Mouse (Mus musculus) cortical plate, adult 2 months (tissue): ENCODE data around the gene Birc2. TPM values are rescaled to one million over a fixed set of nuclear protein-coding genes. Genes with fewer than 3 reads are reported as not detected.
"Not testable (repeated sequence)": the region's sequence is repeated elsewhere in the genome, so short reads cannot be mapped to it uniquely, and the experiment has no call there.

Experiments used
- H3K27ac ChIP-seq: fragments of 200-500 bp; 2 replicates; pipeline ENCODE4 v1.5.1; 2012; ENCODE audit warnings: low read length, control low read depth, inconsistent platforms; ENCODE audit not compliant: insufficient read depth
- H3K4me1 ChIP-seq: fragments of 200-500 bp; 2 replicates; pipeline ENCODE4 v1.6.1; 2011; ENCODE audit warnings: low read length; ENCODE audit not compliant: control insufficient read depth, insufficient read depth
- H3K4me3 ChIP-seq: fragments of 200-500 bp; 2 replicates; pipeline ENCODE4 v1.5.1; 2011; ENCODE audit warnings: mild to moderate bottlenecking, low read length, control low read depth; ENCODE audit not compliant: insufficient read depth
- CTCF ChIP-seq: fragments of 200-500 bp; IDR thresholded peaks from 2 replicates; pipeline ENCODE4 v1.5.1; 2011; ENCODE audit warnings: mild to moderate bottlenecking, control low read depth, low read length; ENCODE audit not compliant: insufficient read depth; ENCODE audit errors: extremely low read depth
- POLR2A ChIP-seq: fragments of 200-500 bp; IDR thresholded peaks from 2 replicates; pipeline ENCODE4 v1.6.1; 2011; ENCODE audit warnings: mild to moderate bottlenecking, low read length, control low read depth; ENCODE audit not compliant: insufficient read depth; ENCODE audit errors: extremely low read depth
- polyA plus RNA-seq: library from polyadenylated mRNA; depleted of rRNA; stranded (reverse); fragments of >200 nt; gene quantifications from 2 replicates; pipeline ENCODE4 v1.2.3, GENCODE M21; 2012

The Birc2 gene
- polyA plus RNA-seq, 1 experiment: 27.4 TPM

DNA sequence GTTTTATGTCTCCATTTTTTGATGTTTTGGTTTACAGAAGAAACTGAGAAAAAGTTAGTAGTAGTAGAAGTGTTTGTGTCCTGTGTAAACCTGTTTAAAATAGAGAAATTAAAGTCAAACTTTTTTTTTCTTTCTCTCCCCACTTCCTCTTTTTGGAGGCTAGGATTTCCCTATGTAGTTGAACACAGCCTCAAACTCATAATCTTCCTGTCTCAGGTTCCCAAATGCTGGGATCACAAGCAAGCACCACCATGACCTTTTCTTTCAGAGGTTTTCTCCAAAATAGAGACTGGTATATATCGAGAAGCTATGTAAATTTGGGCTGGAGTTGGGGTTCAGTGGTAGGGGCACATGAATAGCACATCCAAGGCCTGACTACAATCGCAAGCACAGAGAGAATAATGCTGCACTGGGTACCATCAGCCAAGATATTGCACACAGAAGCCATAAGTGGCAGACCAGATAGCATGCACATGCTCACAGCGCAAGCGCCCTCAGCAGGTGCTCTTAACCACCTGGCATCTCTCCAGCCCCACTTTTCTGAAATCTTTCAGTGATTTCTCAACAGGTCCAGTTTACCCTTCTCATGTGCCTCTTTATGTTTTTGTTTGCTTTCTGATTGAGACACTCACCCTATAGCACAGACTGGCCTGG, 32.1 kb upstream of the Birc2 start:
- TF ChIP-seq POLR2A: no peak
- no peak for TF ChIP-seq CTCF
- H3K27ac ChIP-seq: no peak overlapping the region
- no peaks in the 10 kb centered on the region for H3K4me1 ChIP-seq
- no peak overlapping the region for H3K4me3 ChIP-seq

DNA sequence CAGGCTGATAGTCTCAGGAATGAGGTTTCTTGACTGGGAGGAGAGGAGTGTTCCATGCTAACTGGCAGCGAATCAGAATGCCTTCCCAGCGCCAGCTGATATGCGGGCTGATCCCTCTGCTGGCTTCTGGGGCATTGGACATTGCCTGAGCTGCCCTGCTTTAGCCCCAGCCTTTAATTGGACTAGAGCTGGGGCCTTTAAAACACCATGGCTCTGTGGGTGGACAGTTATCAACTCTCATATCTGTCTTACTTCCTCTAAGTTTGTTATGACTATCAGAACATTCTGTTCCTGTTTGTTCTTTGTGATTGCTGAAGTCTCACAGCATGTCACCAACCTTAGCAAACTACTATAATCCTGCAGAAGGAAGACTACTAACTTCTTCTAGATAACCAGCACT, 31.1 kb upstream of the Birc2 start:
- no peak overlapping the region for H3K27ac ChIP-seq
- no peaks in the 10 kb centered on the region for H3K4me1 ChIP-seq
- no peak overlapping the region for H3K4me3 ChIP-seq
- TF ChIP-seq CTCF (no peak), POLR2A (no peak)

DNA sequence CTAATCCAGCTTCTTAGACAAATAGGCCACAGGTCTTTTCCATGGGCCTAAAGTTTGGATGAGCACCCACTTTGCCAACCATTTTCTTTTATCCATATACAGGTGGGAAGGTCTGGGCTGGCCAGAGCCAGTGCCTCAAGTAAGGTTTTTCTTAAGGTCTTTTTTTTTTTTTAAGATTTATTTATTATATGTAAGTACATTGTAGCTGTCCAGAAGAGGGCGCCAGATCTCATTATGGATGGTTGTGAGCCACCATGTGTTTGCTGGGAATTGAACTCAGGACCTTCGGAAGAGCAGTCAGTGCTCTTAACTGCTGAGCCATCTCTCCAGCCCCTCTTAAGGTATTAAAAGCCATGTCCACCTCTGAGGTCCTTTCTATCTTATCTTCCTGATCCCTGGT, 30.1 kb upstream of the Birc2 start:
- H3K27ac ChIP-seq, H3K4me1 ChIP-seq, H3K4me3 ChIP-seq: not testable (repeated sequence)

GRCm38 (mm10) chr9:7860976-7861375, 24.1 kb upstream of the Birc2 start:
- Histone ChIP-seq H3K4me3 (no peak overlapping the region), H3K27ac (no peak overlapping the region), H3K4me1 (no peaks in the 10 kb centered on the region)
- TF ChIP-seq POLR2A (no peak), CTCF (no peak)

DNA sequence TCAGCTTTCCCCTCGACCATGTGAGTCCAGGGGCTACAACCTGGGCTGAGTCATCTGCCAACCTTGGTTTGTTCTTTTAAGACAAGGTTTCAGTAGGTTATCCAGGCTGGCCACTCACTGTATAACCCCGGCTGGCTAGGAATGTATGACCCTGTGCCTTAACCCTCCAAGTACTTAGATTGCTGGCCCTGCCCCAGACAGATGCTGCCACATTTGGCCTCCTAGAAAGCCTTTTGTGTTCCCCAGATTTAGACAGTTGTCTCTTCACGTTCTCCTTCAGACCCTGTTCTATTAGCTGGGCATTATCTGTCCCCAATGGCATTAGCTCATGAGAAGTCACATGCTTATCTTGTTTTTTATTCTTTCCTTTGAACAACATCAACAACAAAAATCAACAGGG, 19.0 kb upstream of the Birc2 start:
- H3K4me3 ChIP-seq: no peak overlapping the region
- no peak for TF ChIP-seq CTCF
- TF ChIP-seq POLR2A: no peak
- H3K4me1 ChIP-seq: no peaks in the 10 kb centered on the region
- H3K27ac ChIP-seq: no peak overlapping the region

DNA sequence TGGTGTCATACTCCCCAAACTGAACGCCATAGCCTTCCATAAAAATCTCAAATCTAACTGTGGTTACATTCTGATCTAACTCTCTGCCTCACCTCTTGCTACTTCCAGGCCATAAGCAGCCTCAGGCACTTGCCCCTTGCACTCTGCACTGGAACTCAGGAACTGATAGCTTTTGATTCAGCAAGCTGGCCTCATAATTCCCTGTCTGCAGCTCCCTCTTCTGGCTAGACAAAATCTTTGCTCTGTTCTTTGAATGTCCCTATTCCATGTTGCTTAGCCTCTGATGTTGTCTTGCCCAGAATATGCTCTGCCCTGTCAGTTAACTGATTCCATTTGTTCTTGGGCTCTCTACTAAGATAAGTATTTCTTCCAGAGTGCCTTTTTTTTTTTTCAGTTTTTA, 18.5 kb upstream of the Birc2 start:
- Histone ChIP-seq H3K27ac (no peak overlapping the region), H3K4me3 (no peak overlapping the region), H3K4me1 (no peaks in the 10 kb centered on the region)
- peak; percentile 56; the same call in 1 of the 2 replicates for TF ChIP-seq CTCF
- no peak for TF ChIP-seq POLR2A

DNA sequence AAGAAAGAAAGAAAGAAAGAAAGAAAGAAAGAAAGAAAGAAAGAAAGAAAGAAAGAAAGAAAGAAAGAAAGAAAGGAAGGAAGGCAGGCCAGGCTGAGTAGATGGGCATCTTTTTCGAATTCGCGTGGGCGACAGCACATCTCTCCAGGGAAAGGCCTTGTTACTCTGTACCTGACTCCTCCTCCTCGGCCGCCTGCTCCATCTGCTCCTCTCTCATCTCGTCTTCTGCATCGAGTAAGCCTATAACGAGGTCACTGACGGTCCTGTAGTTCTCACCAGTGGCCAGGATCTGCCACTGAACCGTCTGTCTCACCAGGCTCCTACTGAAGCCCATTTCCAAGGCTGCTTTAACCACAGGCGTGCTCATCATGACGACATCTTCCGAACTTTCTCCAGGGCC, 17.3 kb upstream of the Birc2 start:
- not testable (repeated sequence) for H3K27ac ChIP-seq, H3K4me1 ChIP-seq, H3K4me3 ChIP-seq

GRCm38 (mm10) chr9:7852346-7853230, 15.7 kb upstream of the Birc2 start:
- Histone ChIP-seq H3K27ac (no peak overlapping the region), H3K4me1 (no peaks in the 10 kb centered on the region), H3K4me3 (no peak overlapping the region)
- TF ChIP-seq CTCF (no peak), POLR2A (no peak)

DNA sequence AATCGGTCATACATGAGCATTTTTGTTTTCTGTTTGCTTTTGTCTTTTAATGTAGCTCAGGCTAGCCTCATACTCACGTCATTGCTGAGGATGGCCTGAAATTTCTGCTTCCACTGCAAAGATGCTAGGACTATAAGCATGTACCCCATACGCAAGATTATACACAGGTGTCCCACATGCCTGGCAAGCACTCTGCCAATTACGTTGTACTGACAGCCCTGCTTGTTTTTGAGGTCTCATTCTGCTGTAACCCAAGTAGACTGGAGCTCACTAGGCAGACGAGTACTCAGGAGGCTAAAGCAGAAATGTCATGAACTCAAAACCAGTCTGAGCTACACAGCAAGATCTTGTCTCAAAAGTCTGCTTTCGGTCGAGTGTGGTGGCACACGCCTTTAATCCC, 15.0 kb upstream of the Birc2 start:
- H3K4me3 ChIP-seq: no peak overlapping the region
- no peaks in the 10 kb centered on the region for H3K4me1 ChIP-seq
- no peak overlapping the region for H3K27ac ChIP-seq
- TF ChIP-seq POLR2A (no peak), CTCF (no peak)

- Histone ChIP-seq H3K27ac (no peak overlapping the region), H3K4me3 (no peak overlapping the region), H3K4me1 (no peaks in the 10 kb centered on the region)
- no peak for TF ChIP-seq POLR2A
- TF ChIP-seq CTCF: no peak
Observed at GRCm38 (mm10) chr9:7848191-7848590, 11.3 kb upstream of the Birc2 start.
